Comparison of ENCODE assay signal across 8 mouse cellular contexts in the genomic region with DNA sequence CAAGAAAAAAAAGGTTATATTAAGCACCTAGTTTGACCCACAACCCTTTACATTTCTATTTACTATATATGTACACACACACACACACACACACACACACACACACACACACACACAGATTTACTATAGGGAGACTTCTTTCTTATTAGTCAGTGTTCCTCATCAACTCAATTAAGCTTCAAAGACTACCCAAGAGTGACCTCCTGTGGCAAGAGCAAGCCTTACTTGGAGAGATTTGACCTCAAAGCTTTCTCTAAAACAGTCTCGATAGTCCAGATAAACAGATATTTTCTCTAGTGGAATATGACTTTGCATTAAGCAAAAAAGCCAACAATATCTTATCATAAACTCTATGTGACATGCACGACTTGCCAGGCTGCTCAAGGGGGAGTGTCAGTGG. TPM values are rescaled to one million over a fixed set of nuclear protein-coding genes. Genes with fewer than 3 reads are reported as not detected.
DNase-seq lines count a peak whose midpoint lies in the region; TF ChIP-seq lines count a peak whose summit lies in the region.

No protein-coding gene starts in this region.

- peaks cover 9 to 23% of the 10 kb centered on the region in 2 experiments for H3K36me3 ChIP-seq in CH12.LX (replicated peaks in 1 of 2; ENCODE audit: control insufficient read depth in 1 of 2, insufficient read depth in 1 of 2, low read length in 1 of 2)

- peak; percentile 28 for TF ChIP-seq CTCF in left cerebral cortex, adult 2 months (IDR thresholded peaks at IDR 0.05)
- TF ChIP-seq CTCF in CH12.LX (conservative IDR thresholded peaks at IDR 0.05 in 1 of 2, IDR thresholded peaks at IDR 0.05 in 1 of 2; ENCODE audit: low read depth in 2 of 2, low read length in 2 of 2): peak in 1 of 2 experiments; percentile 75; a peak in 2 of 4 replicates

- TF ChIP-seq EP300 in CH12.LX (IDR thresholded peaks at IDR 0.05; ENCODE audit: low read length): no peak

- no peak overlapping the region for H3K4me3 ChIP-seq in left cerebral cortex, adult 2 months
- no peak overlapping the region for H3K4me3 ChIP-seq in CH12.LX (replicated peaks in 1 of 3; ENCODE audit: low read depth in 2 of 3, low read length in 2 of 3, poor library complexity in 1 of 3)

- DNase-seq in embryo, embryonic 10.5 days (ENCODE audit: low spot score): peak; percentile 11
- DNase-seq in embryo, embryonic 11 days: no peak
- DNase-seq in left cerebral cortex, adult 2 months (ENCODE audit: extremely low spot score in 1 of 2, low spot score in 2 of 2): no peak
- no peak for DNase-seq in left cerebral cortex, postnatal 4 days
- DNase-seq in CH12.LX (ENCODE audit: extremely low read depth): peak; percentile 52
- peak; percentile 33 for DNase-seq in lung, postnatal 36 days
- no peak for DNase-seq in testis, postnatal 10 days (ENCODE audit: low spot score)
- DNase-seq in left cerebral cortex, adult 18-20 months (ENCODE audit: low spot score in 2 of 2): no peak

- H3K9me3 ChIP-seq in CH12.LX (replicated peaks; ENCODE audit: low read length): no peaks in the 10 kb centered on the region

- H3K4me2 ChIP-seq in CH12.LX (ENCODE audit: insufficient read depth, low read depth, poor library complexity, severe bottlenecking): no peak overlapping the region

- peaks cover 7 to 44% of the 10 kb centered on the region in 2 experiments; a peak in 3 of 4 replicates for H3K4me1 ChIP-seq in CH12.LX (ENCODE audit: control insufficient read depth in 1 of 2, insufficient read depth in 2 of 2)

- H3K27ac ChIP-seq in left cerebral cortex, adult 2 months: no peak overlapping the region
- H3K27ac ChIP-seq in CH12.LX (ENCODE audit: insufficient read depth, low read depth): no peak overlapping the region

- dilution Hi-C loops in CH12.LX (cut with MboI; ENCODE audit: extremely low pct_ligation_motif_present, extremely low pct_unique_long_range_greater_than_20kb, low sequenced_read_pairs): no loop called here

- intact Hi-C loops in left cerebral cortex, adult 2 months (cut with DNase I): loop anchor here (2.0 kb wide), 1 partner anchor 69 kb away; no protein-coding TSS in a partner anchor
- intact Hi-C loops in left cerebral cortex, postnatal 4 days (cut with DNase I): no loop called here

- no peaks in the 10 kb centered on the region for H3K27me3 ChIP-seq in CH12.LX (replicated peaks)

- TF ChIP-seq RAD21 in CH12.LX (IDR thresholded peaks at IDR 0.05; ENCODE audit: low read depth, low read length): peak; percentile 80

- no peaks in the 10 kb centered on the region for H3K79me2 ChIP-seq in CH12.LX (replicated peaks; ENCODE audit: control insufficient read depth, extremely low read depth, insufficient read depth, poor library complexity, severe bottlenecking)

- no peak for TF ChIP-seq POLR2A in CH12.LX (IDR thresholded peaks at IDR 0.05; ENCODE audit: low read depth, low read length)

- no peak overlapping the region for H3K9ac ChIP-seq in CH12.LX (ENCODE audit: insufficient read depth, low read depth)

- in situ Hi-C loops in CH12.LX (cut with MboI; ENCODE audit: low pct_ligation_motif_present, low pct_unique_long_range_greater_than_20kb, low sequenced_read_pairs): no loop called here

TF ChIP-seq in CH12.LX, 34 proteins besides CTCF, POLR2A, EP300 and RAD21:
- peak; percentile 77 for TF ChIP-seq SMC3 (IDR thresholded peaks at IDR 0.05; ENCODE audit: low read depth, low read length)
- TF ChIP-seq MAX (IDR thresholded peaks at IDR 0.05; ENCODE audit: low read length): no peak
TF ChIP-seq in CH12.LX: peak in this region for 1.

RNA-seq across cellular contexts. Expression of gene Prps2, which starts 25.1 kb away (rescaled TPM):
- 10 to 100 TPM; 23.3 to 28.9 TPM for total RNA-seq in left cerebral cortex, adult 2 months (2021)
- total RNA-seq in left cerebral cortex, postnatal 4 days (2021): 10 to 100 TPM; 20.5 to 22.9 TPM
- 43.9 and 44.5 TPM in 2 replicates for total RNA-seq in CH12.LX (2012; rRNA removed)
- 73.1 and 74.8 TPM in 2 replicates for total RNA-seq in CH12.LX (2014; rRNA removed)
- polyA plus RNA-seq in CH12.LX (2012; ENCODE audit: insufficient read length, low read depth): 74.3 and 77.5 TPM in 2 replicates
- total RNA-seq in left cerebral cortex, adult 18-20 months (2021): 10 to 100 TPM; 24.1 to 27.4 TPM

RNA-seq across cellular contexts. Expression of gene Tlr7, which starts 27.1 kb away (rescaled TPM):
- total RNA-seq in left cerebral cortex, adult 2 months (2021): 1 to 10 TPM; 2.8 to 4.0 TPM
- total RNA-seq in left cerebral cortex, postnatal 4 days (2021): 1 to 10 TPM; 1.0 to 1.6 TPM
- 10.2 and 12.6 TPM in 2 replicates for total RNA-seq in CH12.LX (2012; rRNA removed)
- 27.9 and 28.5 TPM in 2 replicates for total RNA-seq in CH12.LX (2014; rRNA removed)
- 30.8 and 34.2 TPM in 2 replicates for polyA plus RNA-seq in CH12.LX (2012; ENCODE audit: insufficient read length, low read depth)
- total RNA-seq in left cerebral cortex, adult 18-20 months (2021): 1 to 10 TPM; 2.3 to 4.4 TPM

Comparison
In these comparisons a context has a peak if more than half of its experiments do, and no peak if none do; other contexts are left out.
1. DNase-seq: peak in embryo, embryonic 10.5 days (single experiment), CH12.LX (single experiment) and lung, postnatal 36 days (single experiment); none in embryo, embryonic 11 days (single experiment), left cerebral cortex, adult 2 months (0 of 2), left cerebral cortex, postnatal 4 days (single experiment), testis, postnatal 10 days (single experiment) and left cerebral cortex, adult 18-20 months (0 of 2).